Mouse (Mus musculus) lung, postnatal 25 days (tissue): Measurements from ENCODE around the gene Gm29666.

Experiments
- DNase-seq: peaks from one replicate; pipeline ENCODE4 v3.0.0; 2022; ENCODE audit warnings: low spot score

Gene Gm29666

DNA sequence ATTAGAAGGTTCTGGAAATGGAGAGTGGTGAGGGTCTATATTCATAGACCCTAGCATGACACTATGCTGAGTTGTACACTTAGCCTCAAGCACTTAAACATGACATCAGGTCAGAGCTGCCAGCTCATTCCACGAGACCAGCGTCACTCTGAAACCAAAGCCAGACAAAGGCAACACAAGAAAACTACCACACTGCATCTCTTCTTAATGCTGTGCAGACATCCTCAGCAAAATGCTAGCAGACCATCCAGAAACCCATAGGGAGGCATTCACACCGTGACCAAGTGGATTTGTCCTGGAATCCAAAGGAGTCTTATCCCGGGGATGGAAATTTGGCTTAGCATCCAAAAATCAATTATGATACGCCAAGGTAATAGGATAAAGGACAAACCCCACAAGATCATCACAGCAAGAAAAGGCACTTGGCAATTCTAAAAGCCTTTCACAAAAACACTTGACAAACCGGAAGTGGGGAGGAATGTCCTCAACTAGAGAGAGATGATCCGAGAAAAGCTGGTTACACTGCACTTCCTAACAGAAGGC is 15.9 kb downstream of the Gm29666 start:
- DNase-seq, result no peak

DNA sequence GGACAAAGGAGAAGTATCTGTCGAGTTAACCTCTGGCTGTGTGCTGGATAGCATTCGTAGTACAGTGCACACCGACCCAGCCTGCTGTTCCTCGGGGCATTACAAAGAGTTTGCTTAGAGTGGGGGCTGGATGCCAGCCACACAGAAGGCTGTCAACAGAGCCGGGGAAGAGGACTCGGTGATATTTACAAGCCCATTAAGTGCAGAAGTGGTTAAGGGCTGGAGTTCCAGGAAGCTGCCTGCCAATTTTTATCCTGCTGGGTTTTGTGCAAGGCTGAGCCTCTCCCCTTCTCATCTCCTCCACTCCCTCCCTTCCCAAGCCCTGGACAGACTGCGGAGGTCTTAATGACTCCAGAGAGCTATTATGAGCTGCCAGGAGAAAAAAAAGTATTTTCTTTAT is 21.8 kb downstream of the Gm29666 start:
- peak; percentile 46 for DNase-seq

DNA sequence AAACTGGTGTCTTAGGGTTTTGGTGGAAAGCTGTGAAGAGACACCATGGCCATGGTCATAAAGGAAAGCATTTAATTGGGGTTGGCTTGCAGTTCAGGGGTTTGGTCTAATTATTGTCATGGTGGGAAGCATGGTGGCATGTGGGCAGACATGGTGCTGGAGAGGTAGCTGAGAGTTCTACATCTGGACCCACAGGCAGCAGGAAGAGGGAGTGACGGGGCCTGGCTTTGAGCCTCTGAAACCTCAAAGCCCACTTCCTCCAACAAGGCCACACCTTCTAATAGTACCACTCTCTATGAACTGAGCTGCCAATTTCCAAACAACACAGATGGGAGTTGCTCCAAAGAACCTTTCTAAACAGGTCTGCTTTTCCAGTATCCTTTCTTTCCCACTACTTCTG is 23.2 kb downstream of the Gm29666 start:
- DNase-seq, result peak; percentile 9

DNA sequence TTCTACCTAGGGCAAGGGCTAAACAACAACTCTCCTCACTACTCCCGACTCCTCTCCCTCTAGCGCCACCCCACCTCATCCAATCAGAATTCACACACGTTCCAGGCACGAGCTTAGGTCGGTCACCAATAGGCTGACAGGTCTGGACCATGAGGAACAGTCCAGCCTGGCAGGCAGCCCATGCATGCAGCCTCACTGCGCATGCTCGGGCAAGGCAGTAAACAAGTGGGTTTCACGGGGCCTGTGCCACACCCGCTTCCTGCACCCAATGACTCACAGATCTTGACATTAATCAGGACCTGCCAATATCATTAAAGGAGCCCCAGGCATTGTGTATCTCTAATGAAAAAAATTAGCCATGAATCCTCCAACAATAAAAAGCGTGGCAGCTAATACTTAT is 23.6 kb downstream of the Gm29666 start:
- DNase-seq, result peak; percentile 3

DNA sequence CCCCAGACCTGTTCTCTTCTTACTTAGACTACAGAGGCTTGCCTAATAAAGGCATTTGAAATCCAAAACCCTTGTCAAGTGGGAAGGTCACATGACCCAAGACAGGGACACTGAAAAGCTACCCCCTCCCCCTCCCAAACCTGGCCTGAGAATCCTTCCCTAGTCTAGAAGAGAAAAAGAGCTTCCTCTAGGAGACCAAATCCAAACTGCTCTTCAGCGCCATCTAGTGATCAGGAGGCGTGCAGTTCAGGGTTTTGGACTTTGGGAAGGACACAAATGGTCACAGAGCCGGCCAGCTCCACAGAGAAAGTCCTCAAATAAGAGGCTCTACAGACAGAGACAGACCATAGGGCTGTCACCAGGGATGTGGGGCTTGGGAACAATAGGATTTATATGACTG is 28.2 kb downstream of the Gm29666 start:
- peak; percentile 52 for DNase-seq

DNA sequence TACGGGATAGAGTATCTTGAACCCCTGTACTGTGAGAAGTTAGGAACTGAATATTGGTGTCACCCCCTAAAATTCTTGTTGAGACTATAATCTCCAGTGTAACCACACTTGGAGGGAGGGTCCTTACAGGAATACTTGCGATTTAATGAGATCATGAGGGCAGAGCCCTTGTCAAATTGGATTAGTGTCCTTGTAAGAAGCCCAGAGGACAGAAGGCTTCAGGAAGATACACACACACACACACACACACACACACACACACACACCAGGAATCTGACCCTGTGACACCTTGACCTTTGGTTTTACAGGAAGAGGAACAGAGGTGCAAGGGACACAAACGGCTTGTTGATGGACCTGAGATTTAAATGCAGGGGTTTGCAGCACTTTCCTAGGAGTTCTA is 28.6 kb downstream of the Gm29666 start:
- no peak for DNase-seq

DNA sequence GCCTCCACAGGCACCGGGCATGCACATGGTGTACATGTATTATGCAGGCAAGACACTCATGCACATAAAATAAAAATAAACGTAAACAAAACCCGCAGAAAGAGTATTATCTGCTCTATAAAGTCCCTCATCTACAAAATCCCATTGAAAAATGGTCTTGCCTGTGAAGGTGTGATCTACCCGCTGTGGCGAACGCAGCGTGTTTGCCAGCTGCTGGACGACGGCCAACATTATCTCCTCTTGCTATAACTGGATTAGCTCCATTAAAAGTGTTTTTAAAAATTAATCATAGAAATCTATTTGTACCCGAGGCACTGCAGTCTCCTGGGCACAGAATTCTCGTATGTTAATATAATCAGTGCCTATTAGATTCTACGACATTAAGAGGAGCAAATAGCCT is 31.8 kb downstream of the Gm29666 start:
- no peak for DNase-seq

DNA sequence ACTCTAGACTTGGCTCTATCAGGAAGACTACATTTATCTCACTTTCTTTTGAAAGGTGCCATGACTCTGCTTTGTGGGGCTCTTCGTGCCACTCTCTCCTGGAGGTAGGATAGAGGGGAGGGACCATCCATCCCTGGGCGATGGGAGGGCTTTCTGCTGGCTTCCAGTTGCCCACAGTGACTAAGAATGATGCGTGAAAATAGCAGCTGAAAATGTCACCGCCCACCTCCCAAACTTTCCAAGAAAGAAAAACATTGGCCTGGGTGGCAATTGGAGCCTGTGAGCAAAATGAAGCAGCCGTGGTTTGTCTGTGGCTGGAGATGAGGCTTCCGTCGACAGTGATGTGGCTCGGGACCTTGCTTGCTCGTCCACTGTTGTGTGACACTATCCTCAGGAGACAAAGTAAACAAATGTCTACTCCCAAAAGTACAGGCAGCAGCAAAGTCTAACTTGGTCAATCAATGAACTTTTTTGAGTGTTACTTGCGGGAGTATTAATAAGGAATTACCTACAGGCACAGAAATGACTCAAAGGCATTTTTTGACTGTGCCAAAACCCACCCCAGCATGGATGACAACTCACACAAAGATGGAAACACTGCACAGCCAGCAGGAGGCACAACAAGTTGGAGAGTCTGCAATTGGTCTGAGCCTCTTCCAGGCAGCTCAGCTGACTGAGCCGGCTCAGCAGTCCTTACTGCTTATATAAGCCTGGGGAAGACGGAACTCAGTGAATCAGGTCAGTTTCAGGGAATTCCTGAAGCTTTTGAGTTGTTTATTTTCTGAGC is 42.6 kb downstream of the Gm29666 start:
- DNase-seq, result no peak

DNA sequence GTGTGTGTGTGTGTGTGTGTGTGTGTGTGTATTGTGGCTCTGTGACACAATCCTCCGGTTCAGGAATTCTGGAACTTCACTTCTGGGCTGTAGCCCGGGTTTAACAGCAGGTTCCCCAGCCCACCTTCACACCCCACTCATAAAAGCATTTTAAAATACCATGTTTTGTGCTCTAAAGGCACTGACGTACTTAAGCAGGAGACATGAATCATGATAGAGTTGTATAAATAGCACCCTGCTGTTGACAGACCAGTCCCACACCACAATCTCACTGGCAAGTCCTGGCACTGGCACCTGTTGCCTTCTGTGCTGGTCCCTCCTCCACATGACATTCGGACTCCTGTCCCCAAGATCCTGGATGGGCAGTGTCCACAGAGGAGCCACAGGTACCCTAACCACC is 46.0 kb downstream of the Gm29666 start:
- DNase-seq, result no peak

DNA sequence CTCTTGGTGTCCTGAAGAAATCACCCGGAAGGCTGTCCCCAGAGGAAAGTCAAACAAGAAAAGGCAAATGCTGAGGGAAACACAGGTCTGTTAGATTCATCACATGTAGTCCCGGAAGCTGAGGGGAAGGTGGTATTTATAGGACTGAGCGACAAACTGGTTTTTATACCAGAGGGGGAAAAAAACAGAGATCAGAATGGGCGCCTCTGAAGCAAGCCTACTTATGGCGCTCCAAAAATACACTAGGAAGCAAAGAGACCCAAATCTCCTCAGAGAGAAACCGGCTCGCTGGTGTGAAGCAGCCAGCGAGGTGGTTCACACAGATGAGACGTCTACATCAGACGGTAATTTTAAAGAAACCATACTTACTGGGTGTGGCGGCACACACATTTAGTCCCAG is 46.8 kb downstream of the Gm29666 start:
- DNase-seq, result no peak

DNA sequence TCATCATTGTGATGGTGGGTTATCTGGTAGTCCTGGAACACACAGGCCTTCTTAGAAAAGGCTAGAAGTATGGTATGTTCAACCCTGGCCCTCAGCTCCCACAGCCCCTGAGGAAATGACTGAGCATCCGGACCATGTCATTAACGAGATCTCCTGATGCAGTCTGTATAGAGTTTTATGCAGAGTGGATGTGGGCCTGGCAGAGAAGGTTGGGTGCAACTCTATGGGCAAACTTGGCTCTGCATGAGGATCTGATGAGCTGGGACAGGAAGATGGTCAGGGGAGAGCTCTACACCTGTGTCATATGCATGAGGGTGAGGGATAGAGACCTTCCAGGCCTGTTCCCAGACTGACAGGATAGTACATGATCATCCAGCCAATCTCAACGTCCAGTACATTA is 48.0 kb downstream of the Gm29666 start:
- no peak for DNase-seq

DNA sequence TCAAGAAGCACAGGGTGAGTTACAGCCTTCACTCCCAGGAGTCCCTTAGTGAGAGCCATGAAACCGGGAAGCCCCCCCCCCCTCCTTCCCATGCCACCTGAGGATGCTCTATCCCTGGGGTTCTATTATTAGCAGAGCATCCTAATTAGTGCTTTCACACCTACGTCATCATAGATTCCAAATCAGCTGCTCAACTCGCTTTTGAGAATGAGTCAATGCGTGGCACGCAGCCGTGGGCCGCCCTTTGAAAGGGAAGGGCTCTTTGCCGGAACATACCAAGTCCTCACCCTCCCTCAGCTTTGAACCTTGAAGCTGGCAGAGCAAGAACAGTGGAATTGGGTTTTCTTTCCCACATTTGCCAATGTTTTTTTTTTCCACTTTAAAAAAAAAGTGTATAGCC is 57.9 kb downstream of the Gm29666 start:
- DNase-seq, result no peak
